Mouse (Mus musculus): ENCODE results near the gene Gm49721. TPM values are rescaled to one million over a fixed set of nuclear protein-coding genes. Genes with fewer than 3 reads are reported as not detected.
"Not testable (repeated sequence)": the region's sequence is repeated elsewhere in the genome, so short reads cannot be mapped to it uniquely, and the experiment has no call there.

Gm49721 gene
- 0.09 and 0.26 TPM in 2 replicates for polyA plus RNA-seq (2016; fragmentation: Nextera tagmentation; extraction: Ambion mirVana)

DNA sequence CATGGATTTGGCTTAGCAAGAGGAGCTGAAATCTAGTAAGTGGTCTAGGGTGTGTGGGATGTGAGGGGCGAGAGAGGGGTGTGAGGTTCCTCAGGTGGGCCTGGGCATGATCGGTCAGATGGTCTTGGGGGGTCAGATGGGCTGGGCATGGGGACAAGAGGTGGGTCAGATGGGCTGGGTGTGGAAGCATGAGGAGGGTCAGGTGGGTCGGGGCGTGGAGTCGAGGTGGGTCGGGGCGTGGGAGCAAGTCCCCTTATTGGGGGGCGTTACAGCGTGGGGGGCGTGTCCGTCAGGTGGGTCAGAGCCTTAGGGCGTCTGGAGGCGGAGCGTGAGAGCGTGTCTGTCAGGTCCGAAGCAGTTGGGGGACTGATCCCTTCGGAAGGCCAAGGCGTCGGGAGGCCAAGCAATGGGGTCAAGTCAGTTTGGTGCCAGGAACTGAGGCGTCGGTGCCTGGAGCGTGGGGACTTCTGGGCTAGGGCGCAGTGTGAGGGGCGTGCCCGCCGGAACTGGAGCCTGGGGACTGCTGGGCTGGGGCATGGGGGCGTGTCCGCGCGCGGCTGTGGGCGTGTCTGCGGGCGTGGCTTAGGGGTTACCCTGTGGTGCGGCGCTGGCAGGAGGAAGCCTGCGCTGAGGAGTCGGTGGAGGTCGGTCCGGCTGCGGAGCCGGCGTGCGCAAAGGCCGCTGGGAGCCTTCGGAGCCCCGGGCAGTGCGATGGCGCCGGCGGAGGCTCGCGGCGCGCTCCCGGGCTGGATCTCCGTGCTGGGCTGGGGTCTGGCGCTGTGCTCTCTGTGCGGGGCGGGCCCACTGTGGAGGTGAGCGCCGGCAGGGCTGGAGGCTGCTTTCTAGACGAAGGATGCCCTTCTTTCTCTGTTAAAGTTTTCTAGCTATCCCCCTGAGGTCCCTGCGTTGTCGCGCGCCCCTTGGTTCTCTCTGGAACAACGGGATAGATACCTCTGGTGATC is at the start of gene Gm49721:
TSS of gene Gm49721 (plus strand) at position 618 of the 962 bp plus-strand sequence.
- DNase-seq (ENCODE audit: low spot score): peak; percentile 57
- not testable (repeated sequence) for H3K27me3 ChIP-seq (replicated peaks; ENCODE audit: low read depth, poor library complexity, severe bottlenecking); H3K9me3 ChIP-seq; H3K36me3 ChIP-seq (replicated peaks); H3K4me1 ChIP-seq
- Histone ChIP-seq H3K27ac (replicated peaks) (peak within 1 kb of the TSS; percentile 84), H3K4me3 (peak within 1 kb of the TSS; percentile 63)
- WGBS: 1% methylated on average over 63 of the region's 68 CpGs

DNA sequence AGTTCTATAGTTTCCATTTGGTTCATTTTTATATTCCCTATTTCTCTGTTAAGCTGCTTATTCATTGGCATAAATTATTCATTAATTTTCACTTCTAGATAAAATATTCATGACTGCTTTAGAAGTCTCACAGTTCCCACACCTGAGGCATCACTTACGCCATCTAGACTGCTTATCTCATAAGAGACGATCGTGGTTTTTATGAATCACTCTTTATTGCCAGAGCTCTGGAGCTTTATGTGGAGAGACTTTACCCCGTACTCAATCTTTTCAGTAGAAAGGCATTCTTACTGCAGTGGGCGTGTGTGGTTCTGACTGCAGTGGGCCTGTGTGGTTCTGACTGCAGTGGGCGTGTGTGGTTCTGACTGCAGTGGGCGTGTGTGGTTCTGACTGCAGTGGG is 47.1 kb upstream of the Gm49721 start:
- not testable (repeated sequence) for DNase-seq (ENCODE audit: low spot score); H3K9me3 ChIP-seq; H3K27me3 ChIP-seq (replicated peaks; ENCODE audit: low read depth, poor library complexity, severe bottlenecking); H3K36me3 ChIP-seq (replicated peaks); H3K27ac ChIP-seq (replicated peaks); H3K4me1 ChIP-seq; H3K4me3 ChIP-seq
- 97% methylated on average over 7 of the region's 7 CpGs for WGBS

DNA sequence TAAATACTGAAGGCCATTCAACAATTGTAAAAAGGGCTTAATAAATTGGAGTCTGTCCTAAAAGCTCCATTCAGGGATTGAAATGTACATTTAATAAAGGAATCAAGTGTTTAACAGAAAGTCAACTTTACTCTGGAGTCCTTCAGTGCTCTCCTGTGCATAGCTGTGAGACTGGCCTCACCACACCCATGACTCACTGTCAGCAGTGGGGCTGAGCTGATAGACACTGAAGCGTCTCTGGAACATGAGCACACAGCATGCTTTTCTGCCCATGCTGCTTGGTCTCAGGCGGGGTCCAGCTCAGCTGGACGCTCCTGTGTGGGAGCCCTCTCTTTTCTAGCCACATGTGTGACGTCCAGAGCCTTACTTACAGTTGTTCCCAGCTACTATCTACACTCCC is 36.1 kb upstream of the Gm49721 start:
- WGBS: no CpG with 5 or more reads among the region's 4 CpGs
- H3K9me3 ChIP-seq: not testable (repeated sequence)

DNA sequence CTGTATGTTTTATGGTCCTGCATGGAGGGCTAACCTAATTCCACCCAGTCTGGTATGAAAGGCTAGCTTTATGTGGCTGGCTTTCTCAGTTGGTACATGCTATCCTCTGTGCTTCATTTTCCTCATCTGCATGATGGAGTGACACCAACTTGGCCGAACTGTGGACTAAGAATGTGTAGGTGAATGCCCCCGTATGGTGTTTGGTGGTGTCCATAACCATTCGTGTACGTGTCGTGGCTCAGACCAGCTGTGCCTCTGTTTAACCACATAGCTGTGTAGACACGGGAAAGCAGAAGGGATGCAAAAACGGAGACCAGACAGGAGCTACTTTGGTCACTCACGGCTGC is 31.1 kb upstream of the Gm49721 start:
- peak overlapping the region; percentile 65 for H3K4me3 ChIP-seq
- WGBS: no CpG with 5 or more reads among the region's 8 CpGs
- not testable (repeated sequence) for H3K27ac ChIP-seq (replicated peaks); H3K4me1 ChIP-seq; DNase-seq (ENCODE audit: low spot score); H3K36me3 ChIP-seq (replicated peaks); H3K27me3 ChIP-seq (replicated peaks; ENCODE audit: low read depth, poor library complexity, severe bottlenecking); H3K9me3 ChIP-seq

More for the DNA sequence above, 36.1 kb upstream of the Gm49721 start:
- DNase-seq (ENCODE audit: low spot score); H3K4me3 ChIP-seq; H3K27ac ChIP-seq (replicated peaks); H3K27me3 ChIP-seq (replicated peaks; ENCODE audit: low read depth, poor library complexity, severe bottlenecking); H3K36me3 ChIP-seq (replicated peaks); H3K4me1 ChIP-seq: not testable (repeated sequence)

DNA sequence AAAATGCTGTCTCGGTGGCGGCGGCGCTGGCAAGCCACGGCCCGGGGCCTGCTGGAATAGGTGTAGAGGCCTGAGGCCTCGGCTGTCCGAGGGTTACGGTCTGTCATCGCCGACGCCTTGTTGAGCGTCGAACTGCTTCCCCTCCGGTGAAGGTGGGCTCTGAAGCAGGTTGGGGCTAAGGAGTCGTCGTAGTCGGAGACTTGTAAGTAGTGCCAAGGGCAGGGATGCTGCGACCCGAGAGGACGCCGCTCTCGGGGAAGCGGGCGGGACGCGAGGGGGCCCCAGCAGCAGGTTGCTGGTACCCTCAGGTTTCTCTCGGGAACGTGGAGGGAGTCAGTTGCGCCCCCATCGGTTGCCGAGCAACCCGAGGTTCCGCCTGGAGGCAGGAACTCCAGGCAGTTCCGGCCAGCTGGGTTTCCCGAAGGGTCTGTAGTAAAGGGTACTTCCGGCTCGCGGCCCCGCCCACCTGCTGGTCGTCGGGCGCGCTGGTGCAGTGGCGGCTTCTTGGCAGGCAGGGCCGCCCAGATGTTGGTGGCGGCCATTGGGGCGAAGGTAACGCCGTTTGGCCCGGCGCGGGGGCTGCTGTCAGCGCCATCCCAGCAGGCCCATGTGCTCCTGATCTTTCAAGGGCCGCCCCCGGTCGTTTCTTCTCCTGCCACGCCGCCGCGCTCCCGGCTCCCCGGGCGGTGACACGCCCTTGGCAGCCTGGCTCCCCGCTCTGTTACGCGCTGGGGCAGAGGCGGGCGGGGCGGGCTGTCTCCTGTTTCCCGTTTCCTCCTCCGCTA is 30.5 kb upstream of the Gm49721 start, which contains the start of gene Rsph3b:
TSS of gene Rsph3b (minus strand) at position 699 of the 785 bp plus-strand sequence.
- Histone ChIP-seq H3K27ac (replicated peaks) (peak within 1 kb of the TSS; percentile 85), H3K4me3 (peak within 1 kb of the TSS; percentile 65)
- not testable (repeated sequence) for H3K27me3 ChIP-seq (replicated peaks; ENCODE audit: low read depth, poor library complexity, severe bottlenecking); H3K4me1 ChIP-seq; H3K36me3 ChIP-seq (replicated peaks); H3K9me3 ChIP-seq
- peak; percentile 94 for DNase-seq (ENCODE audit: low spot score)
- under 1% methylated on average over 73 of the region's 73 CpGs for WGBS

DNA sequence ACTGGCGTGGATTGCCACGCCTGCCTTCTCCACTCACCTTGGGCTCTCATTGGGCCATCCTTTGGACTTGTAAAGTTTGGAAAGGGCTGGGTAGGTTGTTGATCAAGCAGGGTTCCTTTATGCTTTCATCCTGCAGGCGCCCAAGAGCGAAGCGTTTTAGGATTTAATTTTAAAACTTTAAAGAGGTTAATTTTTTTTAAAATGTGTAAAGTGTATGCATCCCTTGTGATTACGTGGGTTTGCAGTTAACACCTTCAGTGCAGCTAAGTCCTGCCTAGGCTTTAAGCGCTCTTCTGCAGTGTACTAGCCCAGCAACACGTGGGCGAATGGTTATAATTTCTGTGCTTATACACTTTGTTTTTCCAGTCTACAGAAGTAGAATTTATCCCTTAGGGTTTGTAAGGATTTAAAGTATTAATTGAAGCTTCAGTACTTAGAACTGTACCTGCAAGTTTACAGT is 29.9 kb upstream of the Gm49721 start:
- DNase-seq (ENCODE audit: low spot score); H3K36me3 ChIP-seq (replicated peaks); H3K9me3 ChIP-seq; H3K4me1 ChIP-seq; H3K27me3 ChIP-seq (replicated peaks; ENCODE audit: low read depth, poor library complexity, severe bottlenecking): not testable (repeated sequence)
- Histone ChIP-seq H3K27ac (replicated peaks) (peak overlapping the region; percentile 85), H3K4me3 (peak overlapping the region; percentile 65)
- 20% methylated on average over 9 of the region's 9 CpGs for WGBS

DNA sequence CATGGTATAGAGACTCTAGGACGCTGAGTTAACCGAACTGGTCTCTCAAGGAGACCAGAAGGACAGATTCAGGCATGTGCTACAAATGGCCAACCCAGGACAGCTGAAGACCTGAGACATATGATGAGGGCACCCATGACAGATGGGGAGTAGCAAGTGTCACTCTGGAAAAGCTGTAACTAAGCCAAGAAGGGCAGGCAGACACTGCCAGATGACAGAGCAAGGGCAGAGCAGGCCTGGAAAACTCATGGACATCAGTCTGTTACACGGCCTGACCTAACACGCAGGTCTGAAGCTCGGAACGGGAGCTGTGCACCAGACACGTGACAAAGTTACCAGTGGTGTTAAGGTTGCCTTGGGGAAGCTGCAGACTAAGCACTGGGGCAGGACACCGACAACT is 19.8 kb upstream of the Gm49721 start:
- H3K36me3 ChIP-seq (replicated peaks): peaks cover 24% of the 10 kb centered on the region
- not testable (repeated sequence) for H3K4me3 ChIP-seq; DNase-seq (ENCODE audit: low spot score); H3K27ac ChIP-seq (replicated peaks); H3K4me1 ChIP-seq; H3K27me3 ChIP-seq (replicated peaks; ENCODE audit: low read depth, poor library complexity, severe bottlenecking); H3K9me3 ChIP-seq
- WGBS: 91% methylated on average over 7 of the region's 8 CpGs

DNA sequence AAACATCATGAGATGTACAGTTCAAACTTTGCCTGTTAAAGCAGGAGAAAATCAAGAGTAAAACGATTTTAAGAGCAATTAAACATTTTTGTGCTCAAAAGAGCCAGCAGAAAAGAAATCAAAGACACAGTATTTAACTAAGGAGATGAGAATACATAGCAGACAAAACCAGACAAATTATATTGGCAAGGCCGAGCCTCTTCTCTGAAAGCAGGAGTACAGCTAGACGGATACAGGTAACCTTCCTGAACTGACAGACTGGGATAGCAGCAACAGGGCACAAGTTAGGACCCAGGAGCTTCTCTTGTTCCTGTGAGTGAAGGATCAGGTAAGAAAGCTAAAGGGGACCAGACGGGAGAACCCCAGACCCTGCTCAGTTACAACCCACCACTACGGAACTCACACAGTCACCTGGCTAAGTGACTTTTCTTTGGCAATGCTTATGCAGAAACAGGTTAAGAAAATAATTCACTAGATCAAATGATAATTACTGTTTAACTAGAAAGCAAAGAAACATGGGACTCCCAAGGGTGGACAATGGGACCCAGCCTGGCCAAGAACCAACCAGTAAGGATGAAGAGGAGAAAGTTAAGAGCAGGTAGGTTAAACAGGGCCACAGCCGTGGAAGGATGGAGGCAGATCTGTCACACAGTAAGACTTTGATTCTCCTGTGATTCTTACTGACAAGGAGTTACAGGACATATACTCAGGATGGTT is 19.0 kb upstream of the Gm49721 start:
- peak overlapping the region; percentile 62 for H3K4me3 ChIP-seq
- 69% methylated on average over 5 of the region's 6 CpGs for WGBS

DNA sequence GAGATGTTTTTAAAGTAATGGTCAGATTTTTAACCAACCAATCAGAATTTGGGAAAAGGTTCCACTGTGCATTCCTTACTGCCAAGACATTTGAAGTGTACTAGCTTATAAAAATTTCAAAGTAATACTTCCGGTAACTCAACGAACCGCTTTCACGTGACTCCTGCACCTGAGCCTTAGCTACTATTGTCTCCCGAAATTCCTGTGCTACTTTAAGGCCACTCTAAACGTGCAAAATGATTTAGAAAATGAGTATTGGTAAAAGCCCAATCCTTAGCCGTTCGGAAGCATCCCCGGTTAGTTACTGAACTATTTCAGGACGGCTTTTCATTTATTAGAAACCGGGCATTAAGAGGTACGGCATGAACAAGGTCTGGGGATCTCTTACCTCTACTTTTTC is 18.4 kb upstream of the Gm49721 start:
- not testable (repeated sequence) for H3K27ac ChIP-seq (replicated peaks); DNase-seq (ENCODE audit: low spot score); H3K27me3 ChIP-seq (replicated peaks; ENCODE audit: low read depth, poor library complexity, severe bottlenecking); H3K4me1 ChIP-seq; H3K9me3 ChIP-seq
- Histone ChIP-seq H3K4me3 (peak overlapping the region; percentile 62), H3K36me3 (replicated peaks) (peaks cover 15% of the 10 kb centered on the region)
- under 1% methylated on average over 12 of the region's 12 CpGs for WGBS

More for the DNA sequence above, 19.0 kb upstream of the Gm49721 start:
- not testable (repeated sequence) for H3K27ac ChIP-seq (replicated peaks); H3K27me3 ChIP-seq (replicated peaks; ENCODE audit: low read depth, poor library complexity, severe bottlenecking); H3K4me1 ChIP-seq; DNase-seq (ENCODE audit: low spot score); H3K9me3 ChIP-seq
- peaks cover 21% of the 10 kb centered on the region for H3K36me3 ChIP-seq (replicated peaks)

DNA sequence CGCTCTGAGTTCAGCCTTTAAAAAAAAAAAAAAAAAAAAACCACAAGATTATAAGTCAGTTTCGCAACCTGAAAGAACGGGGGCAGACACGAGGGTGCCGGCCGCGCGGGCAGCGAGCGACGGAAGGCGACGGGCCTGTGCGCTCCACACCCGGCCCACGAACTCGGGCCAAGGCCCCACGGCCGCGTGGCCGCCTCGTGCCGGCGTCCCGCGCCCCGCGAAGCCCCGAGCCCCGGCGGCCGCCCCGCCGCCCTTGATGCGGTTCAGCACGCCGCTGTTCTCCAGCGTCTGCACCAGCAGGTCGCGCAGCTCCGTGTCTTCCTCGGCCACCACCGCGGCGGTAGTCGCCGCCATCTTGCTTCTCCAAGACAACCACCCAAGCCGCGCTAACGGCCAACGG is 17.9 kb upstream of the Gm49721 start, which contains the start of gene Tagap1:
TSS of gene Tagap1 (minus strand) at position 381 of the 400 bp plus-strand sequence.
- peak; percentile 43 for DNase-seq (ENCODE audit: low spot score)
- WGBS: under 1% methylated on average over 46 of the region's 51 CpGs

DNA sequence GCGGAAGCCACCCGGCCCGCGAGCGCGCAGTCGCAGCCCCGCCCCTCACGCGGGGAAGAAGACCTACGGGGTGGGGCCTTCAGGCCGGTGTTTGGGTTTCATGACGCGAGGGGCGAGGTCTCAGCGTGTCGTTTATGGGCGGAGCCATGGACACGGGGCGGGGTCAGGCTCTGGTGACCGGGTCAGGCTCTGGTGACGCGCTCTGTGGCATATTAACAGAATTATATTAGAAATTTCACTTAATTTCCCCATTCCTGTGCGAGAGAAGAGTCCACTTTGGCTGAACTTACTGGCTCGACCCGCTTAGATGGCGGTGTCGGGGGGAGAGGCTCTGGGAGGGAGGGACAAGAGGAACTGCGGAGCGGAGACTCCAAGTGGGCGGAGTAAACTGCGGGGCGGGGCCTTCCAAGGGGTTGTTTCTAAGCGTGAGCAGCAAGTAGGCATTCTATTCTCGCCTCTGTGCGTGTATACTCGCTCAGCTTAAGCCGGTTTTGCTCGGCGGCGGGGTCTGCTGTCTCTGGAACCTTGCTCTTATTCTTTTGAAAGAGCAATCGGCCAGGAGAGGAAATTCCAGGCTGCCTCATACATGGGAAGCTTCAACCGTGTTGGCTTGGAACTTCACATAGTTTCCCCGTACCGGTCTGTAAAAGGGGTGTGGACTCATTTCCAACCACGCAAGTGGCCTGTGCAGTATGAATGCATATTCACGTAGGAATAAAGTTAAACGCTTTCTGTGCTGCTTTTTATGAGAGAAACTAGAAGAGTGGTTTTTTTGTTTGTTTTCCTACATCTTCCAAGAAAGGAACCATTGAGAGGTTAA is 17.3 kb upstream of the Gm49721 start:
- not testable (repeated sequence) for H3K36me3 ChIP-seq (replicated peaks); H3K4me1 ChIP-seq; H3K27me3 ChIP-seq (replicated peaks; ENCODE audit: low read depth, poor library complexity, severe bottlenecking); H3K9me3 ChIP-seq; H3K27ac ChIP-seq (replicated peaks)
- peak; percentile 20 for DNase-seq (ENCODE audit: low spot score)
- H3K4me3 ChIP-seq: peak overlapping the region; percentile 46
- WGBS: under 1% methylated on average over 20 of the region's 48 CpGs

More for the DNA sequence above, 17.9 kb upstream of the Gm49721 start, which contains the start of gene Tagap1:
- Histone ChIP-seq H3K4me3 (peak within 1 kb of the TSS; percentile 62), H3K27ac (replicated peaks) (peak within 1 kb of the TSS; percentile 88), H3K36me3 (replicated peaks) (peaks cover 12% of the 10 kb centered on the region)
- not testable (repeated sequence) for H3K9me3 ChIP-seq; H3K27me3 ChIP-seq (replicated peaks; ENCODE audit: low read depth, poor library complexity, severe bottlenecking); H3K4me1 ChIP-seq
